Mouse (Mus musculus) thymus, postnatal 14 days (tissue): ENCODE measurements around the gene Dph1.

Experiments used
- DNase-seq: peaks from one replicate; pipeline ENCODE4 v3.0.0; 2021

Dph1 gene

DNA sequence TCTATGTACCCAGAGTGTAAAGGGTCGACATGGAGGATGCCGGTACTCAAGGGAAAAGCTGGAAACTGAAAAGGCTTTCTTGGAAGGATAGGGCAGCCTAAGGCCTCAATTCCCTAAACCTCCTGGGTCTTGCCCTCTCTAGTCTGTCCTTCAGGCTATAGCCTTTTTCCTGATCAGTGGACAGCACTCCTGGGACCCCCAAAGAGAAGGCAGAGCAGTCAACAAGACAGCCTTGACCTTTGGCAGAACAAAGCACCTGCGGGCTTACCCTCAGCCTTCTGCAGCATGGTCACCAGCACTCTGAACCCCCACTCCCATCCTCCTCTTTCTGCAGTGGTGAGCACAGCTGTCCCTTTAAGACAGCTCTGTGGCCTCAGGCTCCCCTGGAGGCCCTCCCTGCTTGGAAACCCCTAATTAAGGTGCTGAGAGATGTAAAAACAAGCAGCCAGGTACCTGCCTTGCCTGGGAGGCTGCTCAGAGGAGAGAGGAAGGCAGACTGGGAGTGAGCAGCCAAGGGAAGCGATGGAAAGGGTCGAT lies at the start of gene Dph1:
Gene Dph1, minus strand, starts transcription at position 337 of the 537 bp plus-strand sequence.
- no peak for DNase-seq

DNA sequence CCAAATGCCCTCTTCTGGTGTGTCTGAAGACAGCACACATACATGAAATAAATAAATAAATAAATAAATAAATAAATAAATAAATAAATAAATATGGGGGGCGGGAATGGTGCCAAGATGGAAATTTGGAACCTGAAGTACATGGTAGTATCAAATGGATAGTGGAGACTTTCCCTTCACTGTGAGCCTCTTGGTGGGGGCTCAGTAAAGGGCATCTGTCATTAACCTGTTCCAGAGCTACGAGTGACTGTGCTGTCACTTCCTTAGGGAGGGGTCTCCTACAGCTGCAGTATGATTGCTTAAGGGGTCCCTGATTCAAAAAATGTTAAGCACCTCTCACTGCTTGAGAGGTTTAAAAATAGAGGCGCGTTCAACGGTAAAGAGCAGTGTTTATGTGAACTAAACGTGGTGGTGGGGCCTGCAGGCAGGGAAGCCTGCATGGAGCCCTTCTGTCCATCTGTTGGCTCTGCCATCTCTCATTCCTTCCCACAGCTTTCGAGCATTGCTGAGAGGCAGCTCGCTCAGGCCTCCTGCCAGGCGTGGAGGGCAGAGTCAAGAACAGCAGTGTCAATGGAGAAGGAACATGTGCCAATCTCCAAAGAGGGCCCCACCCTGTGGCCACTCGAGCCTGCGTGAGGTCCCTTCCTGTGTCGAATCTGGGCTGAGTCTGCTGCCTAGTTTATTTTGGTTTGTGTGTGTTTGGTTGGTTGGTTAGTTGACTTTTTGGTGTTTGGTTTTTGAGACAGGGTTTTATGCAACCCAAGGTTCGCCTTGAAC lies 49.3 kb upstream of the Dph1 start:
- DNase-seq, result no peak

DNA sequence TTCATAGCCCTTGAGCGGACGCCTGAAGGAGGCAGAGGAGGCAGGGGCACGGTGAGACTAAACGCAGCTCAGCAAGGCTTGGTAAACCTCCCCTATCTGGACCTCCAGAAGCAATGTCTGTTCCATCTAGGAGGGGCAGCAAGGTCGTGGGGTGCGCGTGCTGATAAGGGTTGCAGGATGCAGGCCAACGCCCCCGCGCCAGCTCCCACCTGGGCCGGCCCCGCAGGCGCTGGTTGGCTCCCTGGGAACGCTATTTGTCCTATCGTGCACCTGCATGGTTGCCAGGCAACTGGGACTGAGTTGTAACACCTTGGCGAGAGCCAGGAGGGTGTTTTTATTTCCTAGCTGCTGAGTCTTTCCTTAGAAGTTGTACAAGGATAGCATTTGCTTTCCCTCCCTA lies 43.7 kb upstream of the Dph1 start:
- no peak for DNase-seq

DNA sequence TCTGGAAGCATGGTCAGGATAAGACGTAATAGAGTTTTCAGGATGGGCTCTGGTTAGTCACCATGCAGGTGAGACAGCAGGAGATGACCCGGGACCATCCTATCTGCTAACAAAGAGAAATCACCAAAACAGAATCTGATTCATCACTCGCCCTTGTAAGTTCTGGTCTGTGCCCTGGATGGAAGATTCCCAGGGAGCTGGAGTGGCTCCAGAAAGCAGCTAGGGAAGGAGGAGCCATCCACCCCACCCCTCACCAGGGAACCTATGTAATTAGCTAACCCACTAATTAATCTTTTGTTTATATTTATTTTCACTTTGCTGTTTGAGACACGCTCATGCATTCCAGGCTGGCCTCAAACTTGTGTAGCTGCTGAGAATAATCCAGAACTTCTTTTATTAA lies 41.4 kb upstream of the Dph1 start:
- DNase-seq, result no peak

DNA sequence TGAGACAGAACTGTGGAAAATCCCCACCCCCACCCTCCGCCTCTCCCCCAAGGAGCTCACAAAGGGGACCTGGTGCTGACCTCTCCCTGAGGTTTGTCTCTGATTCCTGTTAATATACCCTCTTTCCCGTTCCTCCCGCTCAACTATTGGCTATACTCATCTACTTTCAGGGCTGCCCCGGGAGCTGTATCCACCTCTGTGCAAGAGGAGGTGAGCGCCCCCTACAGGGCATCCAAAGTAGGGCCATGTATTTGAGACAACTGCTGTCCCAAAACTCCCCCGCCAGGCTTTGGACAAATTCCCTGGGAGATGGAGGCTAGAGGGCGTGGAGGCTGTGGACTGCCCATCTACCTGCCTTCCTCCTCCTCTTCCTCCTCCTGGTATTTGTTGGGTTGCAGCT lies 40.7 kb upstream of the Dph1 start:
- DNase-seq, result peak; percentile 64

DNA sequence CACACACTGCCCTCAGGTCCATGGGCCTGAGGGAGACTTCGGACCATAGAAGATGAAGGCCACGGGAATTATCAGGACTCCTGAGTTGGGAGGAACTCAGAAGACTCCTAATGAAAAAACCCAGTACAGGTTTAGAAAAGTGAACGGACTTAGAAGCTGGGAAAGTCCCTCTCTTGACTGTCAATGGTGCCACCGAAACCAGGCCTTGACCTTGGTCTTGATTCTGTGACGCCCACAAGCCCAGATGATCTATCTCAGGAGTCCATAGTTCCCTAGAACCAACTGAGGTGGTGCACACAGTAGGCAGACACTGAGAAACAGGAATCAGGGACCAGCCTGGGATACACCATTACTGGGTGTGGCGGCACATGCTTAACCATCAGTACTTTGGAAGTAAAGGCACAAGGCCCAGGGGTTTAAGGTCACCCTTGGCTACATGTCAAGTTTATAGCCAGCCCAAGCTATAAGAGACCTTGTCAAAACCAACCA lies 39.3 kb upstream of the Dph1 start:
- DNase-seq, result no peak

DNA sequence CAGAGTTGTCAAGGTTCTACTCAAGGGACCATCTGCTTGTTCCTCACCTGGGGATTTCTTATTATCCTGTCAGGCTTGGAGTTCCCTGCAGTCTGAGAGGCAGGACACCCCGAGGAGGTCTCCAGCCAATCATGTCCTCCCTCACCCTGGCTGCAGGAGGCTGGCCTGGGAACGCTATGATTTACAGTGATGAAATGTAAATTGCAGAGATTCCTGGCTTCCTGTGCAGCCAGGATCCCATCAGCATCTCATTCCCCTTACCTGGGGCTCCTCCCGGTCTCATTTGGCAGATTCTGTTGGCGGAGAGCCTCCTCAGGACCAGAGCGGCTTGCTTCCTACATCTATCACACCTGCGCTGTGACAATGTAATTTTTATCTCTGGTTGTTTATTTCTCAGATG lies 38.2 kb upstream of the Dph1 start:
- no peak for DNase-seq

DNA sequence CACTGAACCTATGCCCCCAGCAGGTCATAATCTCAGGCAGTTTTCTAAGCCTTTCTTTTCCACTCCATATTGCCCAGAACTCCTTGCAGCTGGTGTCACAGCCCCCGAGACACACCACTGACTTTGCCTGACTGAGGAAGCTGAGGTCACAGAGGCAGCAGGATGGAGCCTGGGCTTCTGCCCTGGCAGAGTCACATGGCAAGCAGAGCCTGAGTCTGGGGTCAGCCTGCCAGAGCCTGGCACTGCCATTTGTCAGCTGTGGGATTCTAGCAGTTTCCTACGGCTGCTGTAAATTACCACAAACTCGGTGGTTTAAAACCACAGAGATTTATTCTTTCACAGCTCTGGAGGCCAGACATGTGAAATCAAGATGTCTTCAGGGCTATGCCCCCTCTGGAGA lies 36.6 kb upstream of the Dph1 start:
- peak; percentile 20 for DNase-seq

DNA sequence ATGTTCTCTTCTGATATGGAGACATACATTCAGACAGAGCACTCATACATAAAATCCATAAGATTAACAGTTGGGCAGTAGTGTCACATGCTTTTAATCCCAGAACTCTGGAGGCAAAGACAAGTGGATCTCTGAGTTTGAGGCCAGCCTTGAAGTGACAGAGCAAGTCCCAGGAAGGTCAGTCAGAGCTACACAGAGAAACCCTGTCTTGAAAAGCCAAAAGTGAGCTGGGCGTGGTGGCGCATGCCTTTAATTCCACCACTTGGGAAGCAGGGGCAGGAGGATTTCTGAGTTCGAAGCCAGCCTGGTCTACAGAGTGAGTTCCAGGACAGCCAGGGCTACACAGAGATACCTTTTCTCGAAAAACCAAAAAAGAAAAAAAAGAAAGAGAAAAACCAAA lies 33.8 kb upstream of the Dph1 start:
- DNase-seq, result no peak

DNA sequence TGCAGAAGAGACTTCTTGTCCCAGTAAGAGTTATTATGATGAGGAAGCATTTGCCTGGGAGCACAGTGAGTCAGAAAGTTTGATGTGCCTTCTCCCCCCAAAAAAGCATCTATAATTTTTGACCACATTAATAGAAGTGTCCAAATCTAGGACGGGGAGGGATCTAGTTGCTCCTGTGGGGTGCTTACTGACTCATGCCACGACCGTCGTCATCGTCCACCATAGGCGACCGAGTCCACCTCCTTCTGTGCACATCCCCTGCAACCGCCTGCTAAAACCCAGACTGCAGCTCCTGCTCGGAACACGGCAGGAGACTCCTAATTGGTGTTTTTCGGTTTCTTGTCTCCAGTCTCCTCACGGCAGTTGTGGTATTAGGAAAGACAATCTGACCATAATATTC lies 33.0 kb upstream of the Dph1 start:
- no peak for DNase-seq

DNA sequence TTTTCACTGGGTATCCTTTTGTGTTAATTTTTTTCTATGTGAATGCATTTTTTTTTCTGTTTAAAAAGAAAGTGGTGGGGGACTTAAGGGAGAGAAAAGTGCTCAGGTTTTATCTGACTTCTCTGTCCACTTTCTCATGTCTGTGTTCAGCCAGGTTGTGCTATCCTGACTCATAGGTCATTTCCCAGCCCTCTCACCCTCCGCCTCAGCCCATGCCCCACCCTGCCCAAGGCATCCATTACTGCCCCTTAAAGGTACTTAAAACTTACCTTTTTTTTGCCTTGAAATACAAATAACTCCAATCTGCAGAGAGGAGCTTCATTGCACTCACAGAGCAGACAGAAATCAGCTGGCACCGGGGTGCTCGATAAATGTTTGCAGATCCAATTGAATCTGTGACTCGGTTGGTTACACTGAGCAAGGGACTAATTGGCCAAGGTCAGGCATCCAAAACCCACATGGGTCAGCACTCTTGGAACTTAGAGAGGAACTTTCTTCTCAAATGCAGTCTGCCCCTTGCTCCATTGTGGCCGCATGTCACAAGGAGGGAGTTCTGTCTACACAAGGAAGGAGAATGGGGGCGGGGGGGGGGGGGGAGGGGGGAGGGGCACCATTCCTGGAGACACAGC lies 29.6 kb upstream of the Dph1 start:
- DNase-seq, result no peak

DNA sequence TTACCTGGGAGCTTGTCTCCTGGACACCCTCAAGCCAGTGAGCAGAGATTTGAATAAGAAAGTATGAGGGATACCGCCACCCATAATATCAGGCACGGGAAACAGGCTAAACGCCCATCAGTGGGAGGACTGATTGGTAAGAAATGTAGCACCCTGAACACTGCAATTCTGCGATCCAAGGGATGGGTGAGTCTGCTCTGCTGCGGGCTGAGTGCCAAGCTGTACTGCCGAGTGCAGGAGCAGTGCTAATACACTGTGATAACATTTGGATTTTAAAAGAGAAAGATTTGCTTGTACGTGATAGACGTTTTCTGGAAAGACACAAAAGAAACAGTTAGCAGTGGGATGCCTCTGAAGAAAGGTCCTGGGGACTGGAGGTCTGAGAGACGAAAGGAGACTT lies 29.1 kb upstream of the Dph1 start:
- no peak for DNase-seq

DNA sequence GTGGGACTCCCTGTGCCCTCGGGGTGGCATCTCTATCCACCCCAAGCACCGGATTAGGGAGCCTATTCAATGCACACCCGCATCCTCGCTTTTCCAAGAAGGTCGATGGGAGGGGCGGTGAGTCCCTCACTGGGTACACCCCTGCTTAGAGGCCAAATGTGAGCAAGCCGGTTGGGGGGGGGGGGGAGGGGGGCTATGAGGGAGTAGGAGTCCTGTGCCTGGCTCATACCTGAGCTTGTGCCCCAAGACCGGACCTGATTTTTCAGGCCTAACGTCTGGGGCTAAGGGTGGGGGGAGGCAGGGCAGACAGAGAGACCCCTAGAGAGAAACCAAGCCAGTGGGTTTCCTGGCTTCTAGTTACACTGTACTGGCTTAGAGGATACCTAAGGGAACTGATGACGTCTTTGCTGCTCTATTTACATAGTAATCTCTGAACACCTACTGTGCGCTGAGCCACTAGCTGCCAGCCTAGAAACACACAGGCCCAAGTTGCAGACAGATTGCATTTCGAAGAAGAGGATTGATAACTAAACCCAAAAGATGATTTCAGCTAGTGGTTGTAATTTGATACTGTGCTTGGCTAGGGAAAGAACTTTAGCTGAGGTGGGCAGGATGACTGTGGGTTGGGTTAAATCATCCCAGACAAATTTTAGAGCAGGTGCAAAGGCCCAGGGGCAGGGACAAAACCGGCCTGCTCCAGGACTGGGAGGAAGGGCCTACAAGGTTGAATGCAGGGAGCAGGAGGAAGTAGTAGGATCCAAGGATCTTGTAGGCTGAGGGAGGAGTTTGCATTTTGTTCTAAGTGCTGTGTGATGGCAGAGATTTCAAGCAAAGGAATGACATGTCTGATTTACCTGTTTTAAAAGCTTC lies 23.3 kb upstream of the Dph1 start:
- no peak for DNase-seq

DNA sequence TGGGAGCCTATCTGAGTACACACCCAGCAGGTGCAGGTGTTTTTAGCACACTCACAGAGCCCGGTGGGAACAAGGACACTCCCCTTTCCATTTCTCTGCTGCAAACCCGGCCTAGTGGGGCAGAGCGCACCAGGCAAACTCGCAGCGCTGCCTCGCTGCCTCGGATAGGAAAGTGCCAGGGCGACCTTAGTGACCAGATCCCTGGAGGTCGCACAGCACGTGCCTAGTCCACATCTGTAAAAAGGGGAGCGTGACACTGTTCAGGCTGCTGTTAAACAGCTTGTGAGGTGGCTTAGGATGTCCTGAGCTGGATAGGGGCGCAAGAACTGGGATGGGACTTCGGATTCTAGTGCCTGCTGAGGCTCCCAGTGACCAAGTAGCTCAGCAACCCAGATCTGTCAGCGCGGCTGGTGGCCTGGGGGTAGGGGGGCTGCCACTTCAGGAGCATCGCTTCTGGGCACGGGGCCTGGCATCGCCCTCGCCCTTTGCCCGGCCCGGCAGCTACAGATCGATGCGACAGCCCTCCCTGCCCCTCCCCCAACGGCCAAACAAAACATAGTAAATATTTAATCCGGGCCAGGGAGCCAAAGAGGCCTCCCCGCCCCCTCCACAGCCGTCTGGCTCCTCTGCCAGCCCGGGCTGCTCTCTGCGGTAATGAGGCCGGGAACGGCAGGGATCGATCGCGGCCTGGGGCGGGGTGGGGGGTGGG lies 22.5 kb upstream of the Dph1 start:
- DNase-seq, result peak; percentile 55

DNA sequence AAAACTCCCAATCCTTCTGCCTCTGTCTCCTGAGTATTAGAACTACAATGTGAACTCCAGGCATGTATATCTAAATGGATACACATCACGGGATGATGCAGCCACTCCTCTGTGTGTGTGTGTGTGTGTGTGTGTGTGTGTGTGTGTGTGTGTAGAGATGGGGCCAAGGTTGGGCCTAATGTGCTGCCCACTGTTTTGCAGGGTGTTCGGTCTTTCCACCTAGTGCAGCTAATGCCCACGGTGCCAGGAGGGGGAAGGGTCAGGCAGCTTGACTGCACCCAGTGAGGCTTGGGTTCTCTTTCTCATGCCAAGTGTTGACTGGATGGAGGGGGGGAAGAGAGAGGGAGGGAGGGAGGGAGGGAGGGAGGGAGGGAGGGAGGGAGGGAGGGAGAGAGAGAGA lies 21.8 kb upstream of the Dph1 start:
- no peak for DNase-seq

DNA sequence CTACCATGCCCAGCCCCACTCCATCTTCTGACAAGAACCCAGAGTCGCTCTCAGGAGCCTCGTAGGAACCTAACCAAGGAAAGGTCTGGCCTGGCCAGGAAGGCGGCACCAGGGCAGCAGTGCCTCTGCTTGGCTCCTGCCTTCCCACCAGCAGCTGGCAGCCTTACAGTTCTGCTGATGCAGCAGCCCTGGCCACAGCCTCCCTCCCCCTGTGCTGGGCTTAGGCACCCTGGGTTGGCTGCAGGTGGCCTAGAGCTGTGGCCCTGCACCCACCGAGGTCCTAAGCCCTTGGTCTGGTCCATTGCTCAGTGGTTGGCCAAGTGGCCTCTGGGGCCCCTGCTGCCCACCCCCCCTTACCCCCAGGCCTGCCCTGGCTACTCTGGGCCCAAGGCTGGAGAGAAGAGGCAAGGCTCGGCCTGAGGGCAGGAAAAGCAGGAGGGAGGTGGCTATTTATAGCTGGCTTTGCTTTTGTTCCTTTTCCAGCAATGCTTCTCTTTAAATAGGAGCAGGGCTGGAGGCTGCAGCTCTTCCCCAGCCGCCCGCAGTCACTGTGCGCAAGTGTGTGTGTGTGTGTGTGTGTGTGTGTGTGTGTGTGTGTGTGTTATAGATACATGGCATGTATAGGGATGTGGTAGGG lies 21.1 kb upstream of the Dph1 start:
- DNase-seq, result no peak

DNA sequence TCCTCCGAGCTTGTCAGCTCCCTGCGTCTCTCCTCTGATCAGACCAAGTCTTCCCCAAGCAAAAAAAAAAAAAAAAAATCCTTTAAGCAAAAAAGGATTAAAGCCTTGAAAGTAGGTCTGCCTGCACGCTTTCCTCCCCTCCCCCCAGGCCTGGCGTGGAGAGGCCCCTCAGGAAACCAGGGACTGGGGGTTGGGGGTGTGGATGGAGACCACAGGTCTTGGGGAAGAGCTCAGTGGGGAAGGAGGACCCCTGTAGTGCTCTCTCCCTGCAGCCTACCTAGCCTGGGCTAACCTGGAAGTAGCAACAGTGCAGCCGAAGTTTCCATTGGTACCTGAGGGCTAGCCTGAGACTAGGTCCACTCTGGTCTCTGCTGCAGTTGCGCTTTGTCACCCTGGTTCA lies 19.7 kb upstream of the Dph1 start:
- DNase-seq, result no peak

DNA sequence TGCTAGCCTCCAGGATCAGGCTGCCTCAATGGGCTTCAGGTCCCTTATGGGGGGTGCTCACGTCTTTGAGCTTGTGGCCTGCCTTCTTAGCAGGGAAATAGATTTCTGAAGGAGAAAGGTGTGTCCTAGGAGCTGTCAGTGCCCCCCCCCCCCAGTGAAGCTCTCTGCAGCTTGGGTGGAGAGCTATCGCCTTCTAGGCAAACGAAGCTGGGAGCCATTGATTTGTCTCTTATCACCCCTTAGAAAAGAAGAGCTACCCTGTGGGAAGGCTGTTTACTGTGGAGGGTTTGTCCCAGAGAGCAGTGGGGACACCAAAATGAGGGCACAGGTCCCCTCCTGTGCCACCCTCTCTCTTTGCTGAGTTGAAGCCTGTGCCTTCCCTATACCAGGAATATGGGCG lies 19.1 kb upstream of the Dph1 start:
- no peak for DNase-seq

DNA sequence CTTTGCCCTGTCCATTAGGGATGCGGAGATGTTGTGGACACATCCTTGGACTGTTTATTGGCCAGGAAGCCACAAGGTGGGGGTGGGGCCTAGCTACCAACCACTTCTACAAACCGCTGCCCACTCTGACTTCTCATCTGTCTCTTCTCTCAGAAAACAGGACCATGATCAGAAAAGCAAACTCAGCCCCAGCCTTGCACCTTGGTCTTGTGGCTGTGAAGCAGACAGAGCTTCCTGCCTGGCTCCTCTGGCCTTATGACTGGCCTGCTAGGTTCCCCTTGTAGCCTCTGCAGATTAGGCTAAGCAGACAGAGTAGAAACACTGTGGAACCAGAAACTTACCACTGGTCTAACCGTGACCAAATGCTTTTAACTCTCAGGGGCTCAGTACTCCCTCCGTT lies 18.3 kb upstream of the Dph1 start:
- DNase-seq, result no peak

DNA sequence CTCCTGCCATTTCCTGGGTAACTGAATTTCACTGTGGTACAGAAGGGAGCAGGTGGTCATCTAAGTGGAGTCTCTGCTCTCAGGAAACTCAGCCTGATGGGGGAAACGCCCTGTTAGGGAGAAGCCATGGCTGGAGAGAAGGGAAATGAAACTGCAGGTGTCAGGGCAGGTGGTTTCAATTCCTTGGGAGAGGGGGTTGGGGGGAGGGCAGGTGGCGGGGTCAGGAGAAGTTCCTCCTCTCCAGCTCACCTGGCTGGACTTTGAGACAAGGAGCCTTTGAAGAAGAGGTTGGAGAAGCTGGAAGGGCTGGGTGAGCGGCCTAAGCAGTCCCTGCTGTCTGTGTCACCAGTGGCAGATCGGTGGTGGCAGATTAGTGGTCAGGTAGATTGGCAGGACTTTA lies 15.3 kb upstream of the Dph1 start:
- no peak for DNase-seq

DNA sequence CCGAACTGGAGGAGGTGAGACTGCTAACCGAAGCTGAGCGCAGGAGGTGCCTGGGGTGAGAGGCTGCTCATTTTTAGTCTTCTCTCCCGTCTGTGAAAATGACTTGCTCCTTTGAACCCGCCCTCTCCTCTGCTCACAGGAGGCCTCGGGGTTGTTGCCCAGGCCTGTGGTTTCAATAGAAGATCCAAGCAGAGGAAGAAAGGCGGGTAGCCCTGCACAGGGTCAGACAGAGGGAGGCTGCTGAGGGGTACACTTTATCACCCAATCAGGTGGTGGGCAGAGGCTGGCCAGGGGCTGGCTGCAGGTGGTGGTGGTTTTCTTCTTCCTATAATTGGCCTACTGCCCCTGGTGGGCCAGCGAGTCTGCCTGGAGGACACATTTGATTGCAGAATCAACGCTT lies 13.4 kb upstream of the Dph1 start:
- DNase-seq, result peak; percentile 21

DNA sequence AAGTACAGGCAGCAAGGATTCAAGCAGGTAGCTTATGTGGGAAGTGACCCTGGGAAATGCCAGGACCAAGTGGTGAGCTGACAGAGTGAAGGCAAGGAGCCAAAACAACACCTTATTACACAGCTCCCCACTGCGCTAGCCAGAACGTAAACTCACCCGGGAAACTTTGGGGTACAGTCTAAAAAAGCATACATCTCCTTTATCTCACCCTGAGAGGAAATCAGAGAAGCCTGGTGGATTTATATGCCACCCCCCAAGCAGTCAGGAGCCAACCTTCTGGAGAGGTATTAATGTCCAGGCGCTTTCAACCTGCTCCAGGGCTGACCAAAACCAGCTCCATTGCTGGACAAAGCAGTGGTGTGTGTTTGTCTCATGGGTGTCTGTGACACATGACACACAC lies 12.9 kb upstream of the Dph1 start:
- DNase-seq, result no peak
